Mouse (Mus musculus): Measurements from ENCODE around the gene Grn. TPM values are rescaled to one million over a fixed set of nuclear protein-coding genes. Genes with fewer than 3 reads are reported as not detected.

Gene Grn
- polyA plus RNA-seq, 1 experiment, result 240 TPM

- Histone ChIP-seq H3K36me3 (ENCODE audit: control insufficient read depth, insufficient read depth, low read length) (no peaks in the 10 kb centered on the region), H3K4me1 (ENCODE audit: control insufficient read depth, insufficient read depth, insufficient read length) (peaks cover 6% of the 10 kb centered on the region; the same call in 1 of the 2 replicates), H3K27me3 (ENCODE audit: control insufficient read depth, insufficient read depth, low read length) (peaks cover 19% of the 10 kb centered on the region), H3K27ac (ENCODE audit: insufficient read depth, low read length) (no peak overlapping the region), H3K4me3 (ENCODE audit: extremely low read depth, insufficient read depth, insufficient read length) (peak overlapping the region; percentile 54)
- no peak for DNase-seq (ENCODE audit: low read depth in 1 of 2, low spot score in 2 of 2)
- TF ChIP-seq POLR2A (IDR thresholded peaks at IDR 0.05; ENCODE audit: low read depth, low read length), result no peak
- no peak for TF ChIP-seq CTCF (IDR thresholded peaks at IDR 0.05; ENCODE audit: extremely low read depth, insufficient read depth, insufficient read length, insufficient replicate concordance)
- whole genome bisulfite sequencing, result 3% methylated on average over 45 of the region's 49 CpGs
Observed at GRCm38 (mm10) chr11:102446581-102447461, 16.7 kb downstream of the Grn start.

- peak in 1 of 2 experiments; percentile 50 for DNase-seq (ENCODE audit: low read depth in 1 of 2, low spot score in 2 of 2)
- under 1% methylated on average over 40 of the region's 40 CpGs for WGBS
- Histone ChIP-seq H3K4me1 (ENCODE audit: control insufficient read depth, insufficient read depth, insufficient read length) (peaks cover 6% of the 10 kb centered on the region; the same call in 1 of the 2 replicates), H3K27me3 (ENCODE audit: control insufficient read depth, insufficient read depth, low read length) (peaks cover 19% of the 10 kb centered on the region), H3K4me3 (ENCODE audit: extremely low read depth, insufficient read depth, insufficient read length) (peak within 1 kb of the TSS; percentile 54), H3K36me3 (ENCODE audit: control insufficient read depth, insufficient read depth, low read length) (no peaks in the 10 kb centered on the region), H3K27ac (ENCODE audit: insufficient read depth, low read length) (no peak within 1 kb of the TSS)
- TF ChIP-seq CTCF (IDR thresholded peaks at IDR 0.05; ENCODE audit: extremely low read depth, insufficient read depth, insufficient read length, insufficient replicate concordance) (peak; percentile 52), POLR2A (IDR thresholded peaks at IDR 0.05; ENCODE audit: low read depth, low read length) (no peak)
Observed at GRCm38 (mm10) chr11:102447497-102447896, 17.4 kb downstream of the Grn start, which contains the start of gene Fam171a2. Gene Fam171a2, minus strand, starts transcription at chr11:102447682.

GRCm38 (mm10) chr11:102448327-102448726 is 18.2 kb downstream of the Grn start:
- no peak overlapping the region for H3K27ac ChIP-seq (ENCODE audit: insufficient read depth, low read length)
- peaks cover 19% of the 10 kb centered on the region for H3K27me3 ChIP-seq (ENCODE audit: control insufficient read depth, insufficient read depth, low read length)
- TF ChIP-seq POLR2A (IDR thresholded peaks at IDR 0.05; ENCODE audit: low read depth, low read length) (no peak), CTCF (IDR thresholded peaks at IDR 0.05; ENCODE audit: extremely low read depth, insufficient read depth, insufficient read length, insufficient replicate concordance) (no peak)
- 36% methylated on average over 8 of the region's 8 CpGs for WGBS
- DNase-seq (ENCODE audit: low read depth in 1 of 2, low spot score in 2 of 2), result no peak
- no peak overlapping the region for H3K4me3 ChIP-seq (ENCODE audit: extremely low read depth, insufficient read depth, insufficient read length)
- H3K36me3 ChIP-seq (ENCODE audit: control insufficient read depth, insufficient read depth, low read length), result no peaks in the 10 kb centered on the region
- peaks cover 6% of the 10 kb centered on the region; the same call in 1 of the 2 replicates for H3K4me1 ChIP-seq (ENCODE audit: control insufficient read depth, insufficient read depth, insufficient read length)

- Histone ChIP-seq H3K36me3 (ENCODE audit: control insufficient read depth, insufficient read depth, low read length) (no peaks in the 10 kb centered on the region), H3K27me3 (ENCODE audit: control insufficient read depth, insufficient read depth, low read length) (peaks cover 20% of the 10 kb centered on the region), H3K4me3 (ENCODE audit: extremely low read depth, insufficient read depth, insufficient read length) (no peak overlapping the region), H3K4me1 (ENCODE audit: control insufficient read depth, insufficient read depth, insufficient read length) (peaks cover 6% of the 10 kb centered on the region; the same call in 1 of the 2 replicates), H3K27ac (ENCODE audit: insufficient read depth, low read length) (no peak overlapping the region)
- TF ChIP-seq POLR2A (IDR thresholded peaks at IDR 0.05; ENCODE audit: low read depth, low read length) (no peak), CTCF (IDR thresholded peaks at IDR 0.05; ENCODE audit: extremely low read depth, insufficient read depth, insufficient read length, insufficient replicate concordance) (no peak)
- 71% methylated on average over 17 of the region's 17 CpGs for WGBS
- DNase-seq (ENCODE audit: low read depth in 1 of 2, low spot score in 2 of 2), result no peak
Observed at GRCm38 (mm10) chr11:102449043-102450008, 19.2 kb downstream of the Grn start.

- Histone ChIP-seq H3K27me3 (ENCODE audit: control insufficient read depth, insufficient read depth, low read length) (peaks cover 12% of the 10 kb centered on the region), H3K4me1 (ENCODE audit: control insufficient read depth, insufficient read depth, insufficient read length) (peaks cover 10% of the 10 kb centered on the region), H3K36me3 (ENCODE audit: control insufficient read depth, insufficient read depth, low read length) (no peaks in the 10 kb centered on the region), H3K27ac (ENCODE audit: insufficient read depth, low read length) (no peak overlapping the region), H3K4me3 (ENCODE audit: extremely low read depth, insufficient read depth, insufficient read length) (no peak overlapping the region)
- TF ChIP-seq CTCF (IDR thresholded peaks at IDR 0.05; ENCODE audit: extremely low read depth, insufficient read depth, insufficient read length, insufficient replicate concordance) (no peak), POLR2A (IDR thresholded peaks at IDR 0.05; ENCODE audit: low read depth, low read length) (no peak)
- WGBS, result 52% methylated on average over 10 of the region's 10 CpGs
- DNase-seq (ENCODE audit: low read depth in 1 of 2, low spot score in 2 of 2), result no peak
Observed at GRCm38 (mm10) chr11:102453131-102453530, 23.0 kb downstream of the Grn start.

- Histone ChIP-seq H3K36me3 (ENCODE audit: control insufficient read depth, insufficient read depth, low read length) (no peaks in the 10 kb centered on the region), H3K4me3 (ENCODE audit: extremely low read depth, insufficient read depth, insufficient read length) (peak overlapping the region; percentile 44; the same call in 1 of the 2 replicates), H3K27ac (ENCODE audit: insufficient read depth, low read length) (no peak overlapping the region), H3K27me3 (ENCODE audit: control insufficient read depth, insufficient read depth, low read length) (peaks cover 10% of the 10 kb centered on the region), H3K4me1 (ENCODE audit: control insufficient read depth, insufficient read depth, insufficient read length) (peaks cover 10% of the 10 kb centered on the region)
- TF ChIP-seq POLR2A (IDR thresholded peaks at IDR 0.05; ENCODE audit: low read depth, low read length), result no peak
- TF ChIP-seq CTCF (IDR thresholded peaks at IDR 0.05; ENCODE audit: extremely low read depth, insufficient read depth, insufficient read length, insufficient replicate concordance), result peak; percentile 14; the same call in 1 of the 2 replicates
- under 1% methylated on average over 40 of the region's 40 CpGs for WGBS
- DNase-seq (ENCODE audit: low read depth in 1 of 2, low spot score in 2 of 2), result peak in 1 of 2 experiments; percentile 9
Observed at GRCm38 (mm10) chr11:102455740-102456396, 25.8 kb downstream of the Grn start.
